8 mouse cellular contexts compared by ENCODE assay signal in genomic region chr5:123345853-123346654, GRCm38 (mm10). TPM values are rescaled to one million over a fixed set of nuclear protein-coding genes. Genes with fewer than 3 reads are reported as not detected.
A peak's percentile ranks its signal among the peaks of the same experiment; 100 is the strongest.
DNase-seq lines count a peak whose midpoint lies in the region; ATAC-seq lines count a peak whose summit lies in the region.

No protein-coding gene starts in this region.

- DNase-seq in ZHBTc4 (ENCODE audit: low read depth, low spot score) = peak; percentile 42
- DNase-seq in cerebellum, postnatal 14 days = peak; percentile 85 to 89
- DNase-seq in frontal cortex, postnatal 36 days (ENCODE audit: low spot score in 2 of 2) = peak; percentile 52 to 68
- peak; percentile 68 for DNase-seq in hindbrain, embryonic 14.5 days (ENCODE audit: low spot score)
- peak; percentile 64 to 81 for DNase-seq in left cerebral cortex, postnatal 10 days (ENCODE audit: extremely low spot score in 1 of 2, low spot score in 2 of 2)
- DNase-seq in right cerebral cortex, postnatal 25 days = peak; percentile 69

- H3K4me2 ChIP-seq in hindbrain, embryonic 14.5 days (replicated peaks) = peak overlapping the region; percentile 92

- peak overlapping the region; percentile 90 for H3K9ac ChIP-seq in hindbrain, embryonic 14.5 days

- intact Hi-C loops in left cerebral cortex, postnatal 10 days (cut with DNase I) = no loop called here

- H3K36me3 ChIP-seq in hindbrain, embryonic 14.5 days (replicated peaks; ENCODE audit: control insufficient read depth, insufficient read depth) = no peaks in the 10 kb centered on the region

- WGBS in hindbrain, embryonic 14.5 days = 0% methylated on average over 22 of the region's 22 CpGs

- H3K4me1 ChIP-seq in hindbrain, embryonic 14.5 days (replicated peaks; ENCODE audit: control insufficient read depth, insufficient read depth, low read length) = peaks cover 23% of the 10 kb centered on the region

- peak overlapping the region; percentile 97 for H3K27ac ChIP-seq in hindbrain, embryonic 14.5 days

- H3K27me3 ChIP-seq in hindbrain, embryonic 14.5 days (ENCODE audit: control insufficient read depth, insufficient read depth, low read length) = no peaks in the 10 kb centered on the region

- peak overlapping the region; percentile 81 for H3K4me3 ChIP-seq in hindbrain, embryonic 14.5 days (replicated peaks; ENCODE audit: low read length)

- ATAC-seq in hindbrain, embryonic 14.5 days (ENCODE audit: low FRiP score) = peak; percentile 64
- peak; percentile 22 for ATAC-seq in megakaryocyte progenitor cell, adult 5-6 weeks (replicated peaks; ENCODE audit: poor library complexity)
- ATAC-seq in inflammation-experienced regulatory T-cells, adult 6 months = no peak

- H3K9me3 ChIP-seq in hindbrain, embryonic 14.5 days (ENCODE audit: control insufficient read depth, low read length) = no peaks in the 10 kb centered on the region

RNA-seq across cellular contexts. Expression of gene Bcl7a, which starts 2.4 kb away (rescaled TPM):
- polyA plus RNA-seq in hindbrain, embryonic 14.5 days (2014; fragmentation: Nextera tagmentation; extraction: Ambion mirVana) = 35.6 and 36.5 TPM in 2 replicates
- 10 to 100 TPM; 81.4 to 83.3 TPM for total RNA-seq in left cerebral cortex, postnatal 10 days (2021)
- total RNA-seq in megakaryocyte progenitor cell, adult 5-6 weeks (2015) = 16.3 and 20.0 TPM in 2 replicates
- 14.7 and 17.5 TPM in 2 replicates for total RNA-seq in megakaryocyte progenitor cell, adult 5-6 weeks (2017)
- polyA plus RNA-seq in inflammation-experienced regulatory T-cells, adult 6 months (2017; shearing (Covaris generic)) = 10 to 100 TPM in 1 of 3 experiments, 1 to 10 TPM in 2; 3.4 to 13.1 (median 6.7) TPM

RNA-seq across cellular contexts. Expression of gene Mlxip, which starts 48.5 kb away (rescaled TPM):
- 21.1 and 21.7 TPM in 2 replicates for polyA plus RNA-seq in hindbrain, embryonic 14.5 days (2014; fragmentation: Nextera tagmentation; extraction: Ambion mirVana)
- total RNA-seq in left cerebral cortex, postnatal 10 days (2021) = 10 to 100 TPM; 22.6 to 24.6 TPM
- 32.6 TPM in 2 replicates for total RNA-seq in megakaryocyte progenitor cell, adult 5-6 weeks (2015)
- 11.0 and 11.3 TPM in 2 replicates for total RNA-seq in megakaryocyte progenitor cell, adult 5-6 weeks (2017)
- 10 to 100 TPM; 11.3 to 26.3 (median 18.1) TPM for polyA plus RNA-seq in inflammation-experienced regulatory T-cells, adult 6 months (2017; shearing (Covaris generic))
